Mouse (Mus musculus) MN1 (cell line): Measurements from ENCODE around the gene Ctdsp2.
A peak's percentile ranks its signal among the peaks of the same experiment; 100 is the strongest.

Experiments
- DNase-seq: peaks from one replicate; pipeline ENCODE4 v3.0.0-alpha.2; 2016; ENCODE audit warnings: low spot score

Ctdsp2 gene

GRCm38 (mm10) chr10:126962966-126963330, 15.6 kb upstream of the Ctdsp2 start:
- no peak for DNase-seq

- no peak for DNase-seq
Measured at GRCm38 (mm10) chr10:126963821-126964220, 14.7 kb upstream of the Ctdsp2 start.

- DNase-seq: no peak
Measured at GRCm38 (mm10) chr10:126971363-126972050, 7.0 kb upstream of the Ctdsp2 start.

- no peak for DNase-seq
Measured at GRCm38 (mm10) chr10:126972051-126972725, 6.3 kb upstream of the Ctdsp2 start.

- no peak for DNase-seq
Measured at GRCm38 (mm10) chr10:126972988-126973387, 5.5 kb upstream of the Ctdsp2 start.

- DNase-seq: no peak
Measured at GRCm38 (mm10) chr10:126975706-126976105, 2.8 kb upstream of the Ctdsp2 start.

- no peak for DNase-seq
Measured at GRCm38 (mm10) chr10:126977076-126977475, 1.4 kb upstream of the Ctdsp2 start.

- DNase-seq: peak; percentile 72
Measured at GRCm38 (mm10) chr10:126979121-126979635, 661 bp downstream of the Ctdsp2 start.

GRCm38 (mm10) chr10:126979636-126980151, 1.2 kb downstream of the Ctdsp2 start:
- DNase-seq: peak; percentile 89

- peak; percentile 71 for DNase-seq
Measured at GRCm38 (mm10) chr10:126980221-126980932, 1.9 kb downstream of the Ctdsp2 start.

- DNase-seq: no peak
Measured at GRCm38 (mm10) chr10:126980933-126981530, 2.5 kb downstream of the Ctdsp2 start.

GRCm38 (mm10) chr10:126981746-126982145, 3.2 kb downstream of the Ctdsp2 start:
- peak; percentile 46 for DNase-seq

- no peak for DNase-seq
Measured at GRCm38 (mm10) chr10:126983193-126983725, 4.7 kb downstream of the Ctdsp2 start.

GRCm38 (mm10) chr10:126984189-126985004, 5.9 kb downstream of the Ctdsp2 start:
- DNase-seq: peak; percentile 59

GRCm38 (mm10) chr10:126985127-126985526, 6.6 kb downstream of the Ctdsp2 start:
- no peak for DNase-seq

GRCm38 (mm10) chr10:126985579-126985978, 7.1 kb downstream of the Ctdsp2 start:
- DNase-seq: no peak

GRCm38 (mm10) chr10:126986541-126986961, 8.0 kb downstream of the Ctdsp2 start:
- peak; percentile 80 for DNase-seq

- no peak for DNase-seq
Measured at GRCm38 (mm10) chr10:126987183-126988118, 8.9 kb downstream of the Ctdsp2 start.

GRCm38 (mm10) chr10:126988513-126989165, 10.1 kb downstream of the Ctdsp2 start:
- DNase-seq: peak; percentile 87
